Mouse (Mus musculus) myocyte (in vitro differentiated cells): Measurements from ENCODE around the gene Asb12. TPM values are rescaled to one million over a fixed set of nuclear protein-coding genes. Genes with fewer than 3 reads are reported as not detected.
"Not testable (repeated sequence)": the region's sequence is repeated elsewhere in the genome, so short reads cannot be mapped to it uniquely, and the experiment has no call there.

Experiments used
- H3K27me3 ChIP-seq: one replicate; pipeline ENCODE4 v1.6.1; 2011; ENCODE audit not compliant: control insufficient read depth, insufficient read depth, insufficient read length
- H3K36me3 ChIP-seq: one replicate; pipeline ENCODE4 v1.6.1; 2011; ENCODE audit not compliant: control insufficient read depth, insufficient read depth
- H3K4me2 ChIP-seq: one replicate; pipeline ENCODE4 v1.6.1; 2011; ENCODE audit warnings: low read depth, control low read depth
- H3K4me3 ChIP-seq: one replicate; pipeline ENCODE4 v1.5.1; 2011; ENCODE audit warnings: mild to moderate bottlenecking, control low read depth, moderate library complexity
- H3K79me2 ChIP-seq: one replicate; pipeline ENCODE4 v1.6.1; 2011; ENCODE audit not compliant: control insufficient read depth, insufficient read depth
- H3ac ChIP-seq: one replicate; pipeline ENCODE4 v1.6.1; 2011; ENCODE audit not compliant: control insufficient read depth, insufficient read length
- CEBPB ChIP-seq: IDR thresholded peaks from 2 replicates; pipeline ENCODE4 v1.6.1; 2011; ENCODE audit warnings: mild to moderate bottlenecking, moderate library complexity; ENCODE audit not compliant: poor library complexity, insufficient read depth, severe bottlenecking
- E2F4 ChIP-seq: IDR thresholded peaks from one replicate; pipeline ENCODE4 v1.6.1; 2011; ENCODE audit warnings: mild to moderate bottlenecking, control low read depth, moderate library complexity; ENCODE audit not compliant: insufficient read depth
- MAX ChIP-seq: IDR thresholded peaks from one replicate; pipeline ENCODE4 v1.6.1; 2011; ENCODE audit warnings: low read depth, mild to moderate bottlenecking, control low read depth
- MYOD1 ChIP-seq, 3 experiments: IDR thresholded peaks; one replicate each; pipeline ENCODE4 v1.6.1; 2011; ENCODE audit warnings: control low read depth in 2 of 3, low read depth in 2 of 3, mild to moderate bottlenecking in 2 of 3, moderate library complexity in 1 of 3; ENCODE audit not compliant: insufficient read length in 2 of 3, control insufficient read depth in 1 of 3
- MYOG ChIP-seq, 3 experiments: IDR thresholded peaks; one replicate each; pipeline ENCODE4 v1.6.1; 2011; ENCODE audit warnings: control low read depth in 2 of 3, low read depth in 2 of 3, mild to moderate bottlenecking in 2 of 3; ENCODE audit not compliant: insufficient read length in 2 of 3, control insufficient read depth in 1 of 3, insufficient read depth in 1 of 3
- POLR2A ChIP-seq: IDR thresholded peaks from one replicate; pipeline ENCODE4 v1.6.1; 2011; ENCODE audit warnings: low read depth, mild to moderate bottlenecking, control low read depth, moderate library complexity; ENCODE audit not compliant: insufficient read length
- POLR2AphosphoS2 ChIP-seq: IDR thresholded peaks from one replicate; pipeline ENCODE4 v1.6.1; 2011; ENCODE audit warnings: low read depth, control low read depth; ENCODE audit not compliant: insufficient read length
- REST ChIP-seq: IDR thresholded peaks from one replicate; pipeline ENCODE4 v1.6.1; 2011; ENCODE audit warnings: mild to moderate bottlenecking, control low read depth, moderate library complexity; ENCODE audit not compliant: insufficient read depth, insufficient read length
- SRF ChIP-seq: IDR thresholded peaks from one replicate; pipeline ENCODE4 v1.6.1; 2011; ENCODE audit warnings: low read depth; ENCODE audit not compliant: control insufficient read depth, insufficient read length
- TCF12 ChIP-seq: IDR thresholded peaks from one replicate; pipeline ENCODE4 v1.6.1; 2011; ENCODE audit warnings: mild to moderate bottlenecking, control low read depth; ENCODE audit not compliant: poor library complexity, insufficient read depth, severe bottlenecking
- TCF3 ChIP-seq: IDR thresholded peaks from one replicate; pipeline ENCODE4 v1.6.1; 2011; ENCODE audit warnings: low read depth, control low read depth; ENCODE audit not compliant: insufficient read length
- USF1 ChIP-seq: IDR thresholded peaks from one replicate; pipeline ENCODE4 v1.6.1; 2011; ENCODE audit warnings: low read depth, mild to moderate bottlenecking, control low read depth, moderate library complexity
- polyA plus RNA-seq: library from polyadenylated mRNA; unstranded; fragments of >200 nt; fragmentation: generic; extraction: Trizol; gene quantifications from one replicate; pipeline ENCODE4 v1.2.1, GENCODE M21; 2012; ENCODE audit warnings: missing spikeins

The Asb12 gene
- polyA plus RNA-seq, result 0.07 TPM

DNA sequence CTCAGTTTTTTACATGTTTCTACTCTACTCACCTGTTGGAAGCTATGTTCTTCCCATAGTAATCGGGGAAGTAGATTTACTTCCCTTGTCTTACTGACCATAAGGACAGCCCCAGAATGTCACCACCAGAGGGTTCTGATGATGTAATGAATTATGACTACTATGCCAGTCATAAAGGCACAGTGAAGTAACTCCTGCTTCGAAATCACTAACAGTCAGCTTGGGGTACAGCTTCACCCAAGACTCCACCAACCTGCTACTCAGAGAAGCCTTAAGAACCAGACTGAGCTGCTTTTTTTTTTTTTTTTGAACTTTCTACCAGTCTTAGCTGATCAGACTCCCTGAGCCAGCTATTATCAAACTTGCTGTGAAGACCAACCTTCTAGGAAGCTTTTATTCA lies at the start of gene Asb12, which contains the start of gene Pfn5:
Gene Asb12 (minus strand): TSS at position 101 of the 400 bp plus-strand sequence.
Gene Pfn5 (plus strand): TSS at position 218 of the 400 bp plus-strand sequence.
- Histone ChIP-seq H3K36me3 (no peaks in the 10 kb centered on the region), H3K4me3 (no peak within 1 kb of the TSS), H3K4me2 (no peak within 1 kb of the TSS), H3K27me3 (no peaks in the 10 kb centered on the region), H3ac (no peak within 1 kb of the TSS), H3K79me2 (no peaks in the 10 kb centered on the region)
- TF ChIP-seq USF1, result no peak
- TF ChIP-seq MYOG (IDR thresholded peaks at IDR 0.05; ENCODE audit: control insufficient read depth in 1 of 3, insufficient read depth in 1 of 3, insufficient read length in 2 of 3, low read depth in 2 of 3), result no peak
- TF ChIP-seq POLR2A, result no peak
- TF ChIP-seq TCF12, result no peak
- TF ChIP-seq POLR2AphosphoS2, result no peak
- no peak for TF ChIP-seq E2F4
- no peak for TF ChIP-seq MYOD1 (IDR thresholded peaks at IDR 0.05; ENCODE audit: control insufficient read depth in 1 of 3, insufficient read length in 2 of 3, low read depth in 2 of 3)
- TF ChIP-seq TCF3, result no peak
- no peak for TF ChIP-seq SRF
- TF ChIP-seq CEBPB, result no peak
- no peak for TF ChIP-seq MAX
- no peak for TF ChIP-seq REST

DNA sequence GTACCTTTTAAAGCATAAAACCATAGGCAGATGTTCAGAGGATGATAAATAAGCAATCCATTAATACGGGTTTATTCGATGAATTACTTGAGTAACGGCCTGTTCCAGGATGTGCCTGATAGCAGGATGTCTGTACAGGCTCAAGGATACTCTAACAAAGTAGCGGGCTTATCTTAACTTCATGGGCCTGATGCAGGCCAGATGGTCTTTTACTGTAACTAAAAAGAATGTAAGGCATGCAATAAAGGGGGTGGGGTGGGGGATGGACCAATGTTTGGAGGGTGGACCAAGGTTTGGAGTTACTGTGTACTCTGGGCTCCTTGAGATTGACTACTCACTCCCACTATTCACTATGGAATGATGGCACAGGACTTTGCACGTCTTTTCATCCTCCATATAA lies 42.8 kb upstream of the Asb12 start:
- Histone ChIP-seq H3K4me3 (no peak overlapping the region), H3ac (no peak overlapping the region), H3K36me3 (no peaks in the 10 kb centered on the region), H3K79me2 (no peaks in the 10 kb centered on the region), H3K4me2 (no peak overlapping the region), H3K27me3 (no peaks in the 10 kb centered on the region)
- no peak for TF ChIP-seq TCF12
- TF ChIP-seq USF1, result no peak
- TF ChIP-seq MYOG (IDR thresholded peaks at IDR 0.05; ENCODE audit: control insufficient read depth in 1 of 3, insufficient read depth in 1 of 3, insufficient read length in 2 of 3, low read depth in 2 of 3), result no peak
- TF ChIP-seq TCF3, result no peak
- no peak for TF ChIP-seq POLR2A
- TF ChIP-seq MYOD1 (IDR thresholded peaks at IDR 0.05; ENCODE audit: control insufficient read depth in 1 of 3, insufficient read length in 2 of 3, low read depth in 2 of 3), result no peak
- no peak for TF ChIP-seq POLR2AphosphoS2
- TF ChIP-seq MAX, result no peak
- no peak for TF ChIP-seq CEBPB
- no peak for TF ChIP-seq E2F4
- TF ChIP-seq REST, result no peak
- no peak for TF ChIP-seq SRF

DNA sequence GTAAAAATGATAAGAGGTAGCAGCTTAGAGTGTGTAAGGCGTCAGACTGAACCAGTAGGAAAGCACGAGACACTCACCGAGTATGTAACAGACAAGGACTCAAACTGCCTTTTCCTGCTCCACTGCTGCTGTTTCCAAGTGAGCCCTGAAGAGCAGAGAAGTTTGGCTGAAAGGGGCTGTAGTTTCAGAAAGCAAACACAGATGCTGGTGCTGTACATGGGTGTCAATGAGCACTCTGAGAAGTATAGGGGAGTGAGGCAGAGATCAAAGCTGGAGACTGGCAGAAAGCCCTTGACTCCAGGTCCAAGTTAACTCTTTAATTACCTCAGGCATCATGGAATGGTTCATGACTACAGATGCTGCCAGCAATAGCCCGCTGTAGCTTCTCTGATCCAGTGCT lies 3.5 kb downstream of the Asb12 start:
- H3K36me3 ChIP-seq, result no peaks in the 10 kb centered on the region
- TF ChIP-seq TCF12, result no peak
- no peak for TF ChIP-seq REST
- TF ChIP-seq E2F4, result no peak
- TF ChIP-seq MYOG (IDR thresholded peaks at IDR 0.05; ENCODE audit: control insufficient read depth in 1 of 3, insufficient read depth in 1 of 3, insufficient read length in 2 of 3, low read depth in 2 of 3), result no peak
- no peak for TF ChIP-seq POLR2A
- TF ChIP-seq MYOD1 (IDR thresholded peaks at IDR 0.05; ENCODE audit: control insufficient read depth in 1 of 3, insufficient read length in 2 of 3, low read depth in 2 of 3), result no peak
- no peak for TF ChIP-seq POLR2AphosphoS2
- TF ChIP-seq CEBPB, result no peak
- TF ChIP-seq SRF, result no peak
- no peak for TF ChIP-seq USF1
- TF ChIP-seq TCF3, result no peak
- TF ChIP-seq MAX, result no peak
- no peaks in the 10 kb centered on the region for H3K27me3 ChIP-seq
- no peak overlapping the region for H3K4me3 ChIP-seq
- no peaks in the 10 kb centered on the region for H3K79me2 ChIP-seq
- H3K4me2 ChIP-seq, result no peak overlapping the region
- H3ac ChIP-seq, result no peak overlapping the region

DNA sequence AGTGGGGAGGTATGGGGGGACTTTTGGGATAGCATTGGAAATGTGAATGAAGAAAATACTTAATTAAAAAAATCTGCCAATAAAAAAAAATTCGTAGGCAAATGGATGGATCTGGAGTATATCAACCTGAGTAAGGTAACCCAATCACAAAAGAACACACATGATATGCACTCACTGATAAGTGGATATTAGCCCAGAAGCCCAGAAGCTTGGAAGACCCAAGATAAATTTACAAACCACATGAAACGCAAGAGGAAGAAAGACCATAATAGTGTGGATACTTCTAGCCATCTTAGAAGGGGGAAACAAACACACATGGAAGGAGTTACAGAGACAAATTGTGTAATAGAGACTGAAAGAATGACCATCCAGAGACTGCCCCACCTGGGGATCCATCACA lies 22.3 kb downstream of the Asb12 start:
- not testable (repeated sequence) for H3K36me3 ChIP-seq

DNA sequence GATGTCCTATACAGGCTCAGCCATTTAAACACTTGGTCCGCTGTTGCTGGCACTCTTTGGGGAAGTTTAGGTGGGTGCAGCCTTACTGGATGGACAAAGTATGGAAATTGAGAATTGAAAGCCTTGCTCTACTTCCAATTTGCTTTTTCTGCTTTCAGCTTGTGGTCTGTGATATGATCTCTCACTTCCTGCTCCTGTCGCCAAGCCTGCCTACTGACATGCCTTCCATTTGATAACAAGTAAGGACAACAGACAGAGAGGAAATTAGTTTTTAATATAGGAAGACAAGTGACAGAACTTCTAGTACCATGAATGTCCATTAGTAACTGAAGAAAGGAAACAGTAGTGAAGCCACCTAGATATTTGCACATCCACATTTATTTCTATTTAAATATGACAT lies 32.6 kb downstream of the Asb12 start:
- TF ChIP-seq USF1 (no peak), E2F4 (no peak), CEBPB (no peak), TCF12 (no peak), MYOD1 (IDR thresholded peaks at IDR 0.05; ENCODE audit: control insufficient read depth in 1 of 3, insufficient read length in 2 of 3, low read depth in 2 of 3) (no peak), POLR2A (no peak), MYOG (IDR thresholded peaks at IDR 0.05; ENCODE audit: control insufficient read depth in 1 of 3, insufficient read depth in 1 of 3, insufficient read length in 2 of 3, low read depth in 2 of 3) (no peak), POLR2AphosphoS2 (no peak), TCF3 (no peak), REST (no peak), MAX (no peak), SRF (no peak)
- H3K36me3 ChIP-seq, result no peaks in the 10 kb centered on the region
- no peak overlapping the region for H3K4me2 ChIP-seq
- H3K79me2 ChIP-seq, result no peaks in the 10 kb centered on the region
- no peak overlapping the region for H3K4me3 ChIP-seq
- H3ac ChIP-seq, result no peak overlapping the region
- H3K27me3 ChIP-seq, result no peaks in the 10 kb centered on the region

More for the DNA sequence above, 22.3 kb downstream of the Asb12 start:
- H3K27me3 ChIP-seq, H3ac ChIP-seq, H3K4me2 ChIP-seq, H3K4me3 ChIP-seq, H3K79me2 ChIP-seq: not testable (repeated sequence)
